Mouse (Mus musculus) cortical plate, adult 2 months (tissue): ENCODE data around the gene Gm10382. TPM values are rescaled to one million over a fixed set of nuclear protein-coding genes. Genes with fewer than 3 reads are reported as not detected.

Experiments used
- H3K27ac ChIP-seq: fragments of 200-500 bp; 2 replicates; pipeline ENCODE4 v1.5.1; 2012; ENCODE audit warnings: low read length, control low read depth, inconsistent platforms; ENCODE audit not compliant: insufficient read depth
- H3K4me1 ChIP-seq: fragments of 200-500 bp; 2 replicates; pipeline ENCODE4 v1.6.1; 2011; ENCODE audit warnings: low read length; ENCODE audit not compliant: control insufficient read depth, insufficient read depth
- H3K4me3 ChIP-seq: fragments of 200-500 bp; 2 replicates; pipeline ENCODE4 v1.5.1; 2011; ENCODE audit warnings: mild to moderate bottlenecking, low read length, control low read depth; ENCODE audit not compliant: insufficient read depth
- CTCF ChIP-seq: fragments of 200-500 bp; IDR thresholded peaks from 2 replicates; pipeline ENCODE4 v1.5.1; 2011; ENCODE audit warnings: mild to moderate bottlenecking, control low read depth, low read length; ENCODE audit not compliant: insufficient read depth; ENCODE audit errors: extremely low read depth
- POLR2A ChIP-seq: fragments of 200-500 bp; IDR thresholded peaks from 2 replicates; pipeline ENCODE4 v1.6.1; 2011; ENCODE audit warnings: mild to moderate bottlenecking, low read length, control low read depth; ENCODE audit not compliant: insufficient read depth; ENCODE audit errors: extremely low read depth
- polyA plus RNA-seq: library from polyadenylated mRNA; depleted of rRNA; stranded (reverse); fragments of >200 nt; gene quantifications from 2 replicates; pipeline ENCODE4 v1.2.3, GENCODE M21; 2012; rRNA removed

Gm10382 gene
- 0.21 and 0.36 TPM in 2 replicates for polyA plus RNA-seq

DNA sequence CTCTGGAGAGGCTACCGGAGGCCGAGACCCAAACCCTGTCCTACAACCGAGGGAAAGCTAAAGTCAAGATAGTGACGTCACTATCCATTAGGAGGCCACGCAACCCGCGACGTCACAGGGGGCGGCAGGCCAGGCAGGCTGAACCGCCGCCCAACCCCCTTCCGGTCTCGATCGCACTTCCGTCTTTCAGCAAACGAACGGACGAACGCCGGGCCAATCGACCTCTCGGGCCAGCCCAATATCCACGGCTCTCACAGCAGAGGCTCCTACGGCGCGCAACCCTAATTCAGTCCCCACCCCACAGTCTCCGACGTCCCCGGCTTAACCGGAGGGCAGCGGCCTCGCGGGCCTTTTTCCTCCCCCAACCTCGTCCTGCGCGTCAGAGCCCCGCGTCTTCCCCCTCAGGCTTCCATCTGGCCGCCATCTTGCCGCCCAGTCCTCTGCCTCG lies at the start of gene Gm10382:
Gene Gm10382 (plus strand): TSS at position 192 of the 448 bp plus-strand sequence.
- peaks cover 9% of the 10 kb centered on the region; the same call in 1 of the 2 replicates for H3K4me1 ChIP-seq
- peak within 1 kb of the TSS; percentile 100 for H3K27ac ChIP-seq
- no peak for TF ChIP-seq POLR2A
- no peak for TF ChIP-seq CTCF
- H3K4me3 ChIP-seq, result peak within 1 kb of the TSS; percentile 88

- H3K27ac ChIP-seq, result peak overlapping the region; percentile 26
- H3K4me3 ChIP-seq, result peak overlapping the region; percentile 87
- H3K4me1 ChIP-seq, result no peaks in the 10 kb centered on the region
- no peak for TF ChIP-seq POLR2A
- TF ChIP-seq CTCF, result no peak
Observed at GRCm38 (mm10) chr5:125339851-125340531, 49.1 kb upstream of the Gm10382 start.

DNA sequence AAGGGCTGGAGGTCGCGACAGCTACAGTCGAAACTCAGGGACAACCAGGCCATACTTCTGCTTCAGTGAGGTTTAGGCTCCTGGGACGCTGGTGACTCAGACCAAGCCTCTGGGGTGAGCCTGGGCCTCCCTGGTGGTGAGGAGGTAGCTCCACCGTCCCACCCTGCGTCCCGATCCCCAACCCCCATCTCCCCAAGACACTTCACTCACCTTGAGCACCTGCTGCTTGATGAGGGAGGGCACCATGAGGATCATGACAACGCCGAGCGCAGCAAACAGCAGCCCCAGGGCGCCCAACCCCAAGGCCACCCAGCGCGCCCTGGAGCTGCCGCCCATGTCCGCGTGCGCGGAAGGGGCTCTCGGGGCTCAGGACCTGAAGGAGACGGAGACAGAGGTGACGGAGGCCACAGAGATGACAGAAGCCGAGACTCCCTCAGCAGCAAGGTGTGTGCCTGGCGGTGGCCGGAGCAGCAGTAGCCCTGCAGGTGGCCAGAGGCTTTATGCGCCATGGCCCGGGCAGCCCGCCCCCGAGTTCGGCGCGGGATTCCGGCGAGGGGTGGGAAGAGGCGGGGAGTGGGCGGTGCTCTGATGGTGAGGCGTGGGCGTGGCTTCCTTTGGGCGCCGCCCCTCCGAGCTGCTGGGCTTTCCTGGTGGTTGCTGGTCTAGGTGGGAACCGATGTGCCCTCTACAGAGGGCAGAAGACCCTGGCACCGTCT lies 48.4 kb upstream of the Gm10382 start, which contains the start of gene Scarb1:
Gene Scarb1 (minus strand): TSS at position 548 of the 716 bp plus-strand sequence.
- peak within 1 kb of the TSS; percentile 87 for H3K4me3 ChIP-seq
- H3K27ac ChIP-seq, result peak within 1 kb of the TSS; percentile 26
- no peaks in the 10 kb centered on the region for H3K4me1 ChIP-seq
- TF ChIP-seq POLR2A (peak; percentile 67; the same call in 1 of the 2 replicates), CTCF (no peak)

DNA sequence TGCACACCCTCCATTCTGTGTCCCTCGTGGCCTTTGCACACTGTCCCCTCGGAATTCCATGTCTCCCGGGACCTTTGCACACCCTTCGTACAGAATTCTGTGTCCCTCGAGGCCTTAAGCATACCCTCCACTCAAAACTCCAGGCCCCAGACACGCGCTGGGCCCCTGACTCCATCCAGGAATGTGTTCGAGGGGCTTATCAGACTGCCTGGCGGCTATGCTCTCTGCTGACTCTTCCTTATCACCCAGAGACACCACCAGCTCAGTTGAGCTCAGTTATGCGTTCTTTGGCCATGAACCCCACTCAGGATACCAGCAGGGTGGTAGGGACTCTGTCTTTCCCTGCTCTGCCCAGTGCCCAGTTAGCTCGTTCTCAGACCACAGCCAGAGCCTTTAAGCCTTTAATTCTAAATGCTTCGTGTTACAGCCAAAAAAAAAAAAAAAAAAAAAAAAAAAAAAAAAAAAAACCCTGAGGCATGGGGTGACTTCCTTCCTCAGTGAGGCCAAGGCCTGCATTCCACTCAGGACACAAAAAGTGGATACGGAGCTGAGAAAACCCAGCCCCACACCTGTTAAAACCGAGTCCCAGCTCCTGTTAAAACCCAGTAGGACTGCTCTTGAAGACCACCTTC lies 47.5 kb upstream of the Gm10382 start:
- H3K27ac ChIP-seq, result no peak overlapping the region
- H3K4me1 ChIP-seq, result no peaks in the 10 kb centered on the region
- H3K4me3 ChIP-seq, result peak overlapping the region; percentile 87
- TF ChIP-seq POLR2A (no peak), CTCF (no peak)

DNA sequence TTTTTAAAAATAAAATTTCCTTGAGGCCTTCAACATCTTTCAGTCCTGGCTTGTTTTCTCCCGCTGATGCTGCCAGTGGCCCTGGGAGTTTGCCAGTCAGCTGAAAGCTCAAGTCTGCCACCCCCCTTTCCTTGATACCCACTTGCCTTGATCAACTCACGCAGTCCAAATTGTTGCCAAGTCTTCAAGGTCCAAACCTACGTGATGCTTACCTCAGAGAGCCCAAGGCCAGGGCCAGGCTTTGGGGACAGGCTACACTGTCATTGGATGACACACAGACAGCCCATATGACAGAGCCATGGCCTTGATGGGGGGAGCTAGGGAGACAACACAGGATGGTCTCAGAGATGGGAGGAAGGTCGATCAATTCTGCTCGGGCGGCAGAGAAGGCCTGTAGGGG lies 44.8 kb upstream of the Gm10382 start:
- Histone ChIP-seq H3K4me1 (no peaks in the 10 kb centered on the region; the same call in 1 of the 2 replicates), H3K4me3 (no peak overlapping the region), H3K27ac (no peak overlapping the region)
- TF ChIP-seq POLR2A, result no peak
- no peak for TF ChIP-seq CTCF

GRCm38 (mm10) chr5:125348067-125348466 lies 41.1 kb upstream of the Gm10382 start:
- Histone ChIP-seq H3K4me3 (no peak overlapping the region), H3K4me1 (no peaks in the 10 kb centered on the region; the same call in 1 of the 2 replicates), H3K27ac (no peak overlapping the region)
- no peak for TF ChIP-seq CTCF
- TF ChIP-seq POLR2A, result no peak

- TF ChIP-seq POLR2A (no peak), CTCF (peak; percentile 50)
- no peak overlapping the region for H3K27ac ChIP-seq
Observed at GRCm38 (mm10) chr5:125348487-125348886, 40.6 kb upstream of the Gm10382 start.

DNA sequence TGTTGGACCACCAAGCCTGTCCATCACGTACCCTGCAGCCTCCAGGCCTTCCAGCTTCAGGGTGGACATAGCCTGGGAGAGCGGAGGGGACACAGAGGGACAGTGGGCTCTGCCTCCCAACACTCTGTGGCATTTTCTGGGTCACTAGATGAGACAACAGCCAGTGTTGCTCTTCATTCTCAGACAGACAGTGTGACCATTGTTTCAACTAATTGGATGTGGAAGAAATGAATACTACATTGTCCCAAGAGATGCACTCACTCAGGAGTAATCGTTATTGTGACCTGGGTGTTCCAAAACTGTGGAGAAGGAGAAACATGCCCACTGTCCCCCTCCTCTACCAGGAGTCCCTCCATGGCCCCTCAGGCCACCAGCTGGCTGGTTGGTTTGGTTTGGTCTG lies 39.7 kb upstream of the Gm10382 start:
- TF ChIP-seq CTCF, result no peak
- no peak for TF ChIP-seq POLR2A
- Histone ChIP-seq H3K4me1 (no peaks in the 10 kb centered on the region; the same call in 1 of the 2 replicates), H3K4me3 (no peak overlapping the region), H3K27ac (peak overlapping the region; percentile 15; the same call in 1 of the 2 replicates)

More at GRCm38 (mm10) chr5:125348487-125348886, 40.6 kb upstream of the Gm10382 start:
- Histone ChIP-seq H3K4me1 (no peaks in the 10 kb centered on the region; the same call in 1 of the 2 replicates), H3K4me3 (no peak overlapping the region)

DNA sequence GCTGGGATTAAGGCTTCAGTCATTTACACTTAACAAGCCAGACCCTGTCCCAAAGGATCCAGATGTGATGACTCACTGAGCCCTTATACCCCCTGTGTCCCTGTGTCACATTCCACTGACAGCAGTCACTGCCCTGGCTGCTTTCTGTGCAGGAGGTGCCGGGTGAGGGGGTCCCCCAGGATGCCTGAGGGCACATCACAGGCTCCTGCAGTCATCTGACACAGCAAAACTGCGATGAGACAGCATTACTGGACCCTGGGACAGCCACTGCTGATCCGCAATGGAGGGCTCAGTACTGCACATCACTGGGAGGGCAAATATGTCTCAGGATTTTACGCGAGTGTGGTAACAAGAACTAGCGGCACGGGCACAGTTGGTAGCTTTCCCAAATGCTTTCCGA lies 38.1 kb upstream of the Gm10382 start:
- Histone ChIP-seq H3K4me1 (no peaks in the 10 kb centered on the region; the same call in 1 of the 2 replicates), H3K27ac (no peak overlapping the region), H3K4me3 (no peak overlapping the region)
- TF ChIP-seq POLR2A, result no peak
- TF ChIP-seq CTCF, result no peak
